Mouse (Mus musculus) megakaryocyte, embryonic 14.5 days (primary cell): ENCODE measurements around the gene Olfr1271.

Source experiments
- FLI1 ChIP-seq: IDR thresholded peaks from 2 replicates; pipeline ENCODE4 v1.6.1; 2012; ENCODE audit warnings: low read length, inconsistent platforms, mixed read lengths
- GATA1 ChIP-seq: IDR thresholded peaks from 3 replicates; pipeline ENCODE4 v1.6.1; 2012; ENCODE audit warnings: mixed read lengths, low read length, inconsistent platforms, borderline replicate concordance

DNA sequence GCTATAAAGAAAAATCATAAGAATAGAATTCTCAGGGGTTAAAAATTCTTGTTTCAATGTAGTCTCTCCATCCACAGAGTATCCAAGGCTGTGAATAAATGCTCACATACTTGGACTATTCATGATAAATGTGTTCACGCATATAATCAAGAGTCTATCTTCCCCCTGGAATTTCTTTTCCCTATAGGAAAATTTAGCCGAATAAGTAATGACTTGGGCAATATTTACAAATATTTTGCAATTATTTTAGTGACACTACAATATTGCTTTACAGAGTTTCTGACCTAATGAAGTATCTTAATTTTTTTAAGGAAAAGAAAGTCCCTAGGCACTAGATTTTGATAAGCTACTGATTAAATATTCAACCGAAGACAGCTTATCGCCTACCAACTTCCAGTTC is 13.3 kb downstream of the Olfr1271 start, which contains the start of gene Olfr142:
- no peak for TF ChIP-seq GATA1
- no peak for TF ChIP-seq FLI1
